Mouse (Mus musculus): ENCODE data around the gene Adra2c. TPM values are rescaled to one million over a fixed set of nuclear protein-coding genes. Genes with fewer than 3 reads are reported as not detected.

The Adra2c gene
- total RNA-seq, 1 experiment from 2014 or later: 0.82 TPM

GRCm38 (mm10) chr5:35311738-35312250 is 33.7 kb downstream of the Adra2c start:
- DNase-seq: no peak

GRCm38 (mm10) chr5:35313231-35313821 is 35.2 kb downstream of the Adra2c start:
- no peak for DNase-seq

GRCm38 (mm10) chr5:35313826-35314586 is 35.9 kb downstream of the Adra2c start:
- no peak for DNase-seq

- DNase-seq: no peak
Observed at GRCm38 (mm10) chr5:35314629-35315028, 36.5 kb downstream of the Adra2c start.

GRCm38 (mm10) chr5:35315204-35315603 is 37.1 kb downstream of the Adra2c start:
- no peak for DNase-seq

GRCm38 (mm10) chr5:35320650-35321049 is 42.5 kb downstream of the Adra2c start:
- DNase-seq: peak; percentile 75

GRCm38 (mm10) chr5:35330822-35331221 is 52.7 kb downstream of the Adra2c start:
- no peak for DNase-seq

Other genes starting within 250 kb of the Adra2c start
- 3.4 and 8.4 TPM in 2 replicates for gene Hgfac, start 236.8 kb upstream of the Adra2c start, total RNA-seq (2021)
- 8.7 and 17.1 TPM in 2 replicates for gene Dok7, start 221.6 kb upstream of the Adra2c start, total RNA-seq (2021)
- 105 and 120 TPM in 2 replicates for gene Lrpap1, start 172.6 kb upstream of the Adra2c start, total RNA-seq (2021)
- gene Hmx1, start 110.8 kb downstream of the Adra2c start, total RNA-seq (2021): not detected in 2 replicates
- 0.76 and 0.81 TPM in 2 replicates for gene Cpz, start 247.4 kb downstream of the Adra2c start, total RNA-seq (2021)